Mouse (Mus musculus): Measurements from ENCODE around the gene Specc1. TPM values are rescaled to one million over a fixed set of nuclear protein-coding genes. Genes with fewer than 3 reads are reported as not detected.

The Specc1 gene
- polyA plus RNA-seq, 1 experiment = 10.2 TPM

DNA sequence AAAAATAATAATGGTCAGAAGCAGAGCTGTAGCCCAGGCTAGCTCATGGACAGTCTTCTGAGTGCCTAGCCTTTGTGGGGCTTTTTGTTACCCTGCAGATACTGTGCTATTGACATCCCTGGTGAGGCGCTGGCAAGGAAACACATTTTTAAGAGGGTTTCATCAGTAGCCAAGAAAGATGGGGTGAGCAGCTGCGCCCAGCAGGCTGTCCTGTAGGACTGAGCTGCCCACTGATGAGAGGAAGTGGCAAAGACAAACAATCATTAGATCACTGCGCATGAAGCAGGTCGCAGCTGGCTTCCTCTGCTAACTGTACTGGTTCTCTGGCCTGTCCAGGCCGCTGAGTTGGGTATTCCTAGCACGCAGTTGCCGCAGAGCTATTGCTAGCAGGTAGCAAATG, 307.0 kb downstream of the Specc1 start:
- no peak for TF ChIP-seq POLR2A (IDR thresholded peaks at IDR 0.05; ENCODE audit: low read depth, low read length)
- TF ChIP-seq CTCF (IDR thresholded peaks at IDR 0.05; ENCODE audit: extremely low read depth, insufficient read length, insufficient replicate concordance, low read depth, low read length) = no peak
- Histone ChIP-seq H3K27ac (ENCODE audit: insufficient read depth, low read depth, low read length) (no peak overlapping the region), H3K27me3 (ENCODE audit: control insufficient read depth, insufficient read depth, low read length) (no peaks in the 10 kb centered on the region), H3K4me3 (ENCODE audit: low read depth, low read length) (no peak overlapping the region), H3K4me1 (ENCODE audit: control insufficient read depth, insufficient read depth, insufficient read length, low read length) (peaks cover 6% of the 10 kb centered on the region; the same call in 1 of the 2 replicates), H3K36me3 (ENCODE audit: control insufficient read depth, insufficient read depth, low read length) (peaks cover 8% of the 10 kb centered on the region; the same call in 1 of the 2 replicates)
- WGBS = 35% methylated on average over 7 of the region's 7 CpGs

DNA sequence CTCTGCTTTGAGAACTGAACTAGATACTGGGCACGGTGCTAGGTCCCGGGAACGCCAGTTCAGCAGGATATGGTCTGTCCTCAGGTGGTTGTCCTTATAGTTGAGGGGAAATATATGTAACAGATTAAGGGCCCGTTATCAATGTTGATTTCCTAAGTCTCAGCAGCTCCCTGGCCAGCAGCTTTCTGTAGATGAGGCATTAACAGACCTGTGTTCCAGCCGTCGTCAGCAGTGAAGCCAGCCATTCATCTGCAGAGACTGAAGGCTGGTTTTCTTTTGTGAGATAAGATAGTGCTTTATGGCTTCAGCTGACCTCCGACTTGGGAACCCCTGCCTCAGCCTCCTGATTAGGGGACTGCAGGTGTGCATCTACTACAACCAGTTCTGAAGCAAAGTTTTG, 307.5 kb downstream of the Specc1 start:
- peaks cover 6% of the 10 kb centered on the region; the same call in 1 of the 2 replicates for H3K4me1 ChIP-seq (ENCODE audit: control insufficient read depth, insufficient read depth, insufficient read length, low read length)
- H3K4me3 ChIP-seq (ENCODE audit: low read depth, low read length) = no peak overlapping the region
- H3K27ac ChIP-seq (ENCODE audit: insufficient read depth, low read depth, low read length) = no peak overlapping the region
- WGBS = 19% methylated on average over 7 of the region's 7 CpGs
- H3K27me3 ChIP-seq (ENCODE audit: control insufficient read depth, insufficient read depth, low read length) = no peaks in the 10 kb centered on the region
- peaks cover 8% of the 10 kb centered on the region; the same call in 1 of the 2 replicates for H3K36me3 ChIP-seq (ENCODE audit: control insufficient read depth, insufficient read depth, low read length)
- TF ChIP-seq POLR2A (IDR thresholded peaks at IDR 0.05; ENCODE audit: low read depth, low read length) (no peak), CTCF (IDR thresholded peaks at IDR 0.05; ENCODE audit: extremely low read depth, insufficient read length, insufficient replicate concordance, low read depth, low read length) (no peak)

DNA sequence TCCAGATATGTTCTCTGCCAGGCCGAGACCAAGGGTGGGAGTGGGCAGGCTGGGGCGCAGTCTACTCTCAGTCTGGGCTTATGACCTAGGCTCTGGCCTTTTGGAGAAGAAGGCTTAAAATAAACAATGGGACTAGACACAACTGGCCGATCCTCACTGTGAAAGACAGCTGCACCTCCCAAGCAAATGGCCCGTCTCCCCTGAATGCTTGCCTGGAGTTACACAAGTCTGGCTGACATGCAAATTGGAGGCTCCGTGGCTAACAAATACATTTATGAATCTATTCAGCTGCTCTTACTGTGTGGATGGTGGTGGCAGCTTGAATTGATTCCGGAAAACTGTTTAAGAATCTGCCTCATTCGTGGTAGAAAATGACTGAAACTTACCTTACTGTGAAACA, 309.1 kb downstream of the Specc1 start:
- peaks cover 6% of the 10 kb centered on the region; the same call in 1 of the 2 replicates for H3K4me1 ChIP-seq (ENCODE audit: control insufficient read depth, insufficient read depth, insufficient read length, low read length)
- no peaks in the 10 kb centered on the region for H3K27me3 ChIP-seq (ENCODE audit: control insufficient read depth, insufficient read depth, low read length)
- H3K27ac ChIP-seq (ENCODE audit: insufficient read depth, low read depth, low read length) = no peak overlapping the region
- TF ChIP-seq CTCF (IDR thresholded peaks at IDR 0.05; ENCODE audit: extremely low read depth, insufficient read length, insufficient replicate concordance, low read depth, low read length) (no peak), POLR2A (IDR thresholded peaks at IDR 0.05; ENCODE audit: low read depth, low read length) (no peak)
- no peak overlapping the region for H3K4me3 ChIP-seq (ENCODE audit: low read depth, low read length)
- H3K36me3 ChIP-seq (ENCODE audit: control insufficient read depth, insufficient read depth, low read length) = peaks cover 8% of the 10 kb centered on the region; the same call in 1 of the 2 replicates
- WGBS = 90% methylated on average over 7 of the region's 7 CpGs

DNA sequence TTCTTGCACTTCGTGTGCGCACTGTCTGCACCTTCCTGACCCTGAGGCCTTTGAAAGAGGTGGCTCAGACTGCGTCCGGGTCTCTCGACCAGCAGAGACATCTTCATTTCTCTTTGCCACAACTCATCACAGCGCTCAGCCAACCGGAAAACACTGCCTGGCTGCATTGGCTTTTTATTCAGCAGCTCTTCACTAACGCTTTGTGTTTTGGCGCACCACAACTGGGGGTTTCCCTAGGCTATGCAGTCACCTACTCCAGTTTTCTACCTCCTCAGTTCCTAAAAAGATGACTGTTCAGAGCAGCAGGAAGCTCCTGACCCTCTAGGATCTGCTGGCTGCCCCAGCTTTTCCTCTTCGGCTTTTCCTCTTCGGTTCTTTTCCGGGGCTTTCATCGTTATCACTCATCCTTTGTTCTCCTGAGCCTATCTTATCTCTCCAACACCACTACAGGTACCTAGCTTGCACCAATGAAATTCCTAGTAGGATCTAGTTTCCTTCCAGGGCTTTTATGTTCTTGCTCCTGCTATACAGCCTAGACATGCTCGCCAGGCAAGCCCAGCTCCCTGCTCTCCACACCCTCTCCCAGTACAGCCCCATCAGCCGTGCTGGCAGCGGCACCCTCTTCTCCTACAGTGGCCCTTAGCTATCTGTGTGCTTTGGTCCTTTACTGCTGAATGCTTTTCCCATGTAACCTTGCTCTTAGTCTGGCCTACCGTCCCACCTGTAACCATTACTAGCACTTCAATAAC, 310.1 kb downstream of the Specc1 start:
- Histone ChIP-seq H3K36me3 (ENCODE audit: control insufficient read depth, insufficient read depth, low read length) (peaks cover 8% of the 10 kb centered on the region; the same call in 1 of the 2 replicates), H3K27me3 (ENCODE audit: control insufficient read depth, insufficient read depth, low read length) (no peaks in the 10 kb centered on the region), H3K4me3 (ENCODE audit: low read depth, low read length) (no peak overlapping the region), H3K27ac (ENCODE audit: insufficient read depth, low read depth, low read length) (no peak overlapping the region), H3K4me1 (ENCODE audit: control insufficient read depth, insufficient read depth, insufficient read length, low read length) (peaks cover 6% of the 10 kb centered on the region; the same call in 1 of the 2 replicates)
- no peak for TF ChIP-seq POLR2A (IDR thresholded peaks at IDR 0.05; ENCODE audit: low read depth, low read length)
- 53% methylated on average over 17 of the region's 17 CpGs for WGBS

DNA sequence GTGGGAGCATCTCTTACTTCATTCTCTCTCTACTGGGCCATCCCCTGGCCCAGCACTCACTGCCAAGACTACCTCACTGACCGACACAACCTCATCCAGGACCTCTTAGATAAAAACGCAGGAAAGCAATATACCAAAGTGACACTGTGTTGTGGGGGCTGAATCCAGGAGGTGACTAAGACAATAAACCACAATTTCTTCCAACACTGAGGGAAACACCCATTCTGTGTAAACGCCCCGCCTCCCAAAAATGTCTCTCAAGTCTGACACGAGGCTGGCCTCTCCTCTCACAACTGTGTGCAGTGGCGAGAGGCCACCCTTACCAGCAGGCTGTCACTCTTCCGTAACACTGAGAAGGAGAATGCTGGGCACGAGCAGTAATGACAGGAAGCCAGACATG, 311.8 kb downstream of the Specc1 start:
- H3K27me3 ChIP-seq (ENCODE audit: control insufficient read depth, insufficient read depth, low read length) = no peaks in the 10 kb centered on the region
- peaks cover 6% of the 10 kb centered on the region; the same call in 1 of the 2 replicates for H3K4me1 ChIP-seq (ENCODE audit: control insufficient read depth, insufficient read depth, insufficient read length, low read length)
- TF ChIP-seq POLR2A (IDR thresholded peaks at IDR 0.05; ENCODE audit: low read depth, low read length) (no peak), CTCF (IDR thresholded peaks at IDR 0.05; ENCODE audit: extremely low read depth, insufficient read length, insufficient replicate concordance, low read depth, low read length) (no peak)
- WGBS = 74% methylated on average over 8 of the region's 8 CpGs
- H3K27ac ChIP-seq (ENCODE audit: insufficient read depth, low read depth, low read length) = no peak overlapping the region
- H3K4me3 ChIP-seq (ENCODE audit: low read depth, low read length) = no peak overlapping the region
- peaks cover 10% of the 10 kb centered on the region; the same call in 1 of the 2 replicates for H3K36me3 ChIP-seq (ENCODE audit: control insufficient read depth, insufficient read depth, low read length)

DNA sequence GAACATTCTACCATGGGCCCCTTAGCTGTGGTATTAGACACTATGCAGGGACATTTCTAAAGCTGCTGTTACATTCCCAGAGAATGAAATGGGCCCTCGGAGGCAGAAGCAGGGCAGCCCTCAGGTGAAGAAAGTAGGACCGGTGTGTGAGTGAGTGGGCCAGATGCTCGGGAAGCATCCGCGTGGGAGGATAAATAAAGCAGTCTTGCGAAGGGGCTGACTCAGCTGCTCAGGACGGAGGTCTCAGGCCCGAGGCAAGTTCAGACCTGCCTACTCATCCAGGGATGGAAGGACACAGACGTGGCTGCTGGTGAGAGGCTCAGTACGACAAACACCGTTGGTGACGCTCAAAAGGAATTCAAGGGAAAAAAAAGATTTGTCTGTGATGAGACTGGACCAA, 312.5 kb downstream of the Specc1 start:
- Histone ChIP-seq H3K36me3 (ENCODE audit: control insufficient read depth, insufficient read depth, low read length) (peaks cover 10% of the 10 kb centered on the region; the same call in 1 of the 2 replicates), H3K4me3 (ENCODE audit: low read depth, low read length) (no peak overlapping the region), H3K27me3 (ENCODE audit: control insufficient read depth, insufficient read depth, low read length) (no peaks in the 10 kb centered on the region), H3K4me1 (ENCODE audit: control insufficient read depth, insufficient read depth, insufficient read length, low read length) (peaks cover 2% of the 10 kb centered on the region; the same call in 1 of the 2 replicates), H3K27ac (ENCODE audit: insufficient read depth, low read depth, low read length) (no peak overlapping the region)
- no peak for TF ChIP-seq CTCF (IDR thresholded peaks at IDR 0.05; ENCODE audit: extremely low read depth, insufficient read length, insufficient replicate concordance, low read depth, low read length)
- no peak for TF ChIP-seq POLR2A (IDR thresholded peaks at IDR 0.05; ENCODE audit: low read depth, low read length)
- WGBS = 91% methylated on average over 12 of the region's 12 CpGs

DNA sequence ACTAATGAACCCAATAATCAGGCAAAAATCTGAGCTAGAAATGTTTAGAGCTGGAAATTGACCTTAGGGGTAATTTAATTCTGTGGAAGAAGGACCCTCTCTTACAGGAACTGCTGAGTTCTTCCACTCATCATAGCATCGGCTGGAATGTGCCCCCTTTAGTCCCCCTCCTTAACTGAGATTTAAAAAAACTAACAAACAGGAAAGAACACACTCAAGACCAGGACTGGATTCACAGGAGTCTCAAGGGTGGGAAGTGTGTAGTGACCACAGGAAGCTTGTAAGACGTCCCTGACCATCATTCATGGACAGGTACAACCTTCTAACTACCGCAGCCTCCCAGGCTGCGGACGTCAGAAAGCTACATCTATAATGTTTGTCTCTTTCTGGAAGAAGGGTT, 314.3 kb downstream of the Specc1 start:
- H3K36me3 ChIP-seq (ENCODE audit: control insufficient read depth, insufficient read depth, low read length) = peaks cover 6% of the 10 kb centered on the region; the same call in 1 of the 2 replicates

More for the DNA sequence above, 314.3 kb downstream of the Specc1 start:
- H3K27me3 ChIP-seq (ENCODE audit: control insufficient read depth, insufficient read depth, low read length) = no peaks in the 10 kb centered on the region
- H3K4me1 ChIP-seq (ENCODE audit: control insufficient read depth, insufficient read depth, insufficient read length, low read length) = peaks cover 2% of the 10 kb centered on the region; the same call in 1 of the 2 replicates
- no peak overlapping the region for H3K4me3 ChIP-seq (ENCODE audit: low read depth, low read length)
- no peak overlapping the region for H3K27ac ChIP-seq (ENCODE audit: insufficient read depth, low read depth, low read length)
- TF ChIP-seq POLR2A (IDR thresholded peaks at IDR 0.05; ENCODE audit: low read depth, low read length) (no peak), CTCF (IDR thresholded peaks at IDR 0.05; ENCODE audit: extremely low read depth, insufficient read length, insufficient replicate concordance, low read depth, low read length) (no peak)
- 74% methylated on average over 5 of the region's 5 CpGs for WGBS

Other genes starting within 250 kb of the Specc1 start
- not detected in 2 replicates for gene Slc5a10, start 235.9 kb upstream of the Specc1 start, polyA plus RNA-seq (2012; rRNA removed)
- gene Prpsap2, start 194.7 kb upstream of the Specc1 start, polyA plus RNA-seq (2012; rRNA removed) = 3.0 and 6.4 TPM in 2 replicates
- gene Ulk2, start 101.7 kb upstream of the Specc1 start, polyA plus RNA-seq (2012; rRNA removed) = 15.1 and 34.2 TPM in 2 replicates
- gene Akap10, start 26.5 kb upstream of the Specc1 start, polyA plus RNA-seq (2012; rRNA removed) = 2.4 and 5.2 TPM in 2 replicates